Mouse (Mus musculus) MEL (cell line): ENCODE results near the gene Mdga1. TPM values are rescaled to one million over a fixed set of nuclear protein-coding genes. Genes with fewer than 3 reads are reported as not detected.

Experiments used
- DNase-seq: peaks from one replicate; pipeline ENCODE4 v3.0.0; 2011; ENCODE audit warnings: low read depth, low spot score
- H3K27ac ChIP-seq: 2 replicates; pipeline ENCODE4 v1.5.1; 2012; ENCODE audit warnings: low read depth, mild to moderate bottlenecking, control low read depth, low read length, moderate library complexity; ENCODE audit not compliant: control insufficient read depth
- H3K27me3 ChIP-seq, 2 experiments: fragments of 150-350 bp in 1 of 2; sonication (generic) in 1 of 2; 2 replicates each; pipeline ENCODE4 v1.6.1; 2012; ENCODE audit warnings: low read length in 2 of 2, mild to moderate bottlenecking in 2 of 2, improper control_type of control experiment in 1 of 2, moderate library complexity in 1 of 2; ENCODE audit not compliant: insufficient read depth in 2 of 2, control insufficient read depth in 1 of 2
- H3K36me3 ChIP-seq, 2 experiments: 2 replicates each; pipeline ENCODE4 v1.6.1; 2012 to 2014; ENCODE audit warnings: low read length in 2 of 2, improper control_type of control experiment in 1 of 2, inconsistent platforms in 1 of 2, mild to moderate bottlenecking in 1 of 2; ENCODE audit not compliant: insufficient read depth in 2 of 2, control insufficient read depth in 1 of 2
- H3K4me1 ChIP-seq, 2 experiments: fragments of 150-350 bp in 1 of 2; sonication (generic) in 1 of 2; 2 replicates each; pipeline ENCODE4 v1.6.1; 2012; ENCODE audit warnings: low read length in 2 of 2, improper control_type of control experiment in 1 of 2, mild to moderate bottlenecking in 1 of 2; ENCODE audit not compliant: insufficient read depth in 2 of 2, control insufficient read depth in 1 of 2
- H3K4me3 ChIP-seq, 2 experiments: fragments of 150-350 bp in 1 of 2; sonication (generic) in 1 of 2; 2 replicates each; pipeline ENCODE4 v1.5.1; 2012; ENCODE audit warnings: low read depth in 2 of 2, low read length in 2 of 2, mild to moderate bottlenecking in 2 of 2, moderate library complexity in 2 of 2, control low read depth in 1 of 2, improper control_type of control experiment in 1 of 2; ENCODE audit not compliant: control insufficient read depth in 1 of 2, insufficient read depth in 1 of 2
- H3K79me2 ChIP-seq: 2 replicates; pipeline ENCODE4 v1.6.1; 2012; ENCODE audit warnings: mild to moderate bottlenecking, low read length, moderate library complexity; ENCODE audit not compliant: control insufficient read depth, poor library complexity, insufficient read depth
- H3K9ac ChIP-seq: 2 replicates; pipeline ENCODE4 v1.6.1; 2012; ENCODE audit warnings: low read depth, mild to moderate bottlenecking, control low read depth, low read length, moderate library complexity; ENCODE audit not compliant: control insufficient read depth, poor library complexity, severe bottlenecking
- H3K9me3 ChIP-seq: fragments of 150-350 bp; sonication (generic); replicated peaks from 2 replicates; pipeline ENCODE4 v1.6.1; 2012; ENCODE audit warnings: mild to moderate bottlenecking, low read length, improper control_type of control experiment, moderate library complexity; ENCODE audit not compliant: insufficient read depth
- CHD1 ChIP-seq: IDR thresholded peaks from 2 replicates; pipeline ENCODE4 v1.6.1; 2012; ENCODE audit warnings: low read depth, mild to moderate bottlenecking, inconsistent platforms, low read length, improper control_type of control experiment
- CTCF ChIP-seq, 3 experiments: IDR thresholded peaks in 2 of 3; conservative IDR thresholded peaks in 1 of 3; 2 replicates each; pipeline ENCODE4 v1.5.1; 2011 to 2012; ENCODE audit warnings: low read length in 3 of 3, low read depth in 2 of 3, mild to moderate bottlenecking in 2 of 3, improper control_type of control experiment in 1 of 3, inconsistent platforms in 1 of 3, mixed read lengths in 1 of 3, moderate library complexity in 1 of 3; ENCODE audit not compliant: control insufficient read depth in 1 of 3, insufficient read depth in 1 of 3, poor library complexity in 1 of 3, severe bottlenecking in 1 of 3
- E2F4 ChIP-seq: IDR thresholded peaks from 2 replicates; pipeline ENCODE4 v1.6.1; 2011; ENCODE audit warnings: low read depth, low read length, improper control_type of control experiment, borderline replicate concordance
- ELF1 ChIP-seq: IDR thresholded peaks from 2 replicates; pipeline ENCODE4 v1.6.1; 2014; ENCODE audit warnings: low read depth, mild to moderate bottlenecking, inconsistent platforms, low read length, improper control_type of control experiment, moderate library complexity
- EP300 ChIP-seq, 2 experiments: IDR thresholded peaks; 2 replicates each; pipeline ENCODE4 v1.6.1; 2011; ENCODE audit warnings: improper control_type of control experiment in 2 of 2, low read length in 2 of 2, low read depth in 1 of 2, mild to moderate bottlenecking in 1 of 2
- GABPA ChIP-seq: IDR thresholded peaks from 2 replicates; pipeline ENCODE4 v1.6.1; 2012; ENCODE audit warnings: low read depth, mild to moderate bottlenecking, inconsistent platforms, low read length, improper control_type of control experiment, moderate library complexity
- GATA1 ChIP-seq: IDR thresholded peaks from 2 replicates; pipeline ENCODE4 v1.6.1; 2011; ENCODE audit warnings: low read depth, low read length, improper control_type of control experiment
- JUND ChIP-seq: IDR thresholded peaks from 2 replicates; pipeline ENCODE4 v1.6.1; 2011; ENCODE audit warnings: low read depth, mild to moderate bottlenecking, improper control_type of control experiment, low read length
- MAFK ChIP-seq: IDR thresholded peaks from 2 replicates; pipeline ENCODE4 v1.6.1; 2011; ENCODE audit warnings: low read depth, mild to moderate bottlenecking, low read length, improper control_type of control experiment, borderline replicate concordance
- MAZ ChIP-seq: IDR thresholded peaks from 2 replicates; pipeline ENCODE4 v1.6.1; 2012; ENCODE audit warnings: low read depth, mild to moderate bottlenecking, inconsistent platforms, low read length, improper control_type of control experiment
- MEF2A ChIP-seq: IDR thresholded peaks from 2 replicates; pipeline ENCODE4 v1.6.1; 2014; ENCODE audit warnings: low read depth, mild to moderate bottlenecking, inconsistent platforms, low read length, improper control_type of control experiment; ENCODE audit not compliant: poor library complexity, insufficient replicate concordance, severe bottlenecking; ENCODE audit errors: extremely low read depth
- MXI1 ChIP-seq: IDR thresholded peaks from 2 replicates; pipeline ENCODE4 v1.6.1; 2011; ENCODE audit warnings: mild to moderate bottlenecking, low read depth, low read length, improper control_type of control experiment
- MYB ChIP-seq: IDR thresholded peaks from 2 replicates; pipeline ENCODE4 v1.6.1; 2011; ENCODE audit warnings: mild to moderate bottlenecking, low read depth, low read length, improper control_type of control experiment
- MYC ChIP-seq: IDR thresholded peaks from 2 replicates; pipeline ENCODE4 v1.6.1; 2011; ENCODE audit warnings: low read depth, mild to moderate bottlenecking, low read length, improper control_type of control experiment, moderate library complexity
- NELFE ChIP-seq: IDR thresholded peaks from 2 replicates; pipeline ENCODE4 v1.6.1; 2011; ENCODE audit warnings: low read depth, low read length, improper control_type of control experiment
- NRF1 ChIP-seq: IDR thresholded peaks from 2 replicates; pipeline ENCODE4 v1.6.1; 2014; ENCODE audit warnings: low read depth, mild to moderate bottlenecking, inconsistent platforms, low read length, improper control_type of control experiment, moderate library complexity; ENCODE audit not compliant: poor library complexity, insufficient read depth, severe bottlenecking
- POLR2A ChIP-seq, 2 experiments: IDR thresholded peaks; 2 replicates each; pipeline ENCODE4 v1.6.1; 2011 to 2012; ENCODE audit warnings: low read length in 2 of 2, mild to moderate bottlenecking in 2 of 2, control low read depth in 1 of 2, improper control_type of control experiment in 1 of 2, low read depth in 1 of 2, moderate library complexity in 1 of 2; ENCODE audit not compliant: control insufficient read depth in 1 of 2, insufficient read depth in 1 of 2, poor library complexity in 1 of 2
- POLR2AphosphoS5 ChIP-seq: IDR thresholded peaks from 2 replicates; pipeline ENCODE4 v1.6.1; 2012; ENCODE audit warnings: low read depth, borderline replicate concordance, mild to moderate bottlenecking, inconsistent platforms, low read length, moderate library complexity, mixed read lengths
- RAD21 ChIP-seq: IDR thresholded peaks from 2 replicates; pipeline ENCODE4 v1.6.1; 2011; ENCODE audit warnings: mild to moderate bottlenecking, low read depth, low read length, improper control_type of control experiment
- RCOR1 ChIP-seq: IDR thresholded peaks from 2 replicates; pipeline ENCODE4 v1.6.1; 2012; ENCODE audit warnings: low read depth, mild to moderate bottlenecking, inconsistent platforms, low read length, improper control_type of control experiment
- SIN3A ChIP-seq: IDR thresholded peaks from 2 replicates; pipeline ENCODE4 v1.6.1; 2012; ENCODE audit warnings: low read length, improper control_type of control experiment, inconsistent platforms
- SMC3 ChIP-seq: IDR thresholded peaks from 2 replicates; pipeline ENCODE4 v1.6.1; 2011; ENCODE audit warnings: low read depth, low read length, improper control_type of control experiment
- TAL1 ChIP-seq: IDR thresholded peaks from 2 replicates; pipeline ENCODE4 v1.6.1; 2012; ENCODE audit warnings: mild to moderate bottlenecking, inconsistent platforms, low read length, moderate library complexity, mixed read lengths
- TBP ChIP-seq: IDR thresholded peaks from 2 replicates; pipeline ENCODE4 v1.8.0; 2011; ENCODE audit warnings: low read depth, low read length, improper control_type of control experiment
- TCF12 ChIP-seq: IDR thresholded peaks from 2 replicates; pipeline ENCODE4 v1.6.1; 2014; ENCODE audit warnings: low read depth, mild to moderate bottlenecking, inconsistent platforms, low read length, improper control_type of control experiment, moderate library complexity
- UBTF ChIP-seq: IDR thresholded peaks from 2 replicates; pipeline ENCODE4 v1.6.1; 2012; ENCODE audit warnings: low read depth, mild to moderate bottlenecking, inconsistent platforms, low read length, improper control_type of control experiment, moderate library complexity, borderline replicate concordance; ENCODE audit not compliant: insufficient read depth
- USF1 ChIP-seq: IDR thresholded peaks from 2 replicates; pipeline ENCODE4 v1.6.1; 2014; ENCODE audit warnings: low read depth, mild to moderate bottlenecking, inconsistent platforms, low read length, improper control_type of control experiment, moderate library complexity
- USF2 ChIP-seq, 2 experiments: IDR thresholded peaks; 2 replicates each; pipeline ENCODE4 v1.6.1; 2011 to 2012; ENCODE audit warnings: improper control_type of control experiment in 2 of 2, low read length in 2 of 2, borderline replicate concordance in 1 of 2, inconsistent platforms in 1 of 2, low read depth in 1 of 2, mild to moderate bottlenecking in 1 of 2; ENCODE audit not compliant: insufficient read depth in 1 of 2
- ZC3H11A ChIP-seq: IDR thresholded peaks from 2 replicates; pipeline ENCODE4 v1.6.1; 2012; ENCODE audit warnings: low read depth, mild to moderate bottlenecking, inconsistent platforms, low read length, improper control_type of control experiment
- ZKSCAN1 ChIP-seq: IDR thresholded peaks from 2 replicates; pipeline ENCODE4 v1.6.1; 2012; ENCODE audit warnings: low read depth, mild to moderate bottlenecking, inconsistent platforms, low read length, improper control_type of control experiment, moderate library complexity
- ZMIZ1 ChIP-seq: IDR thresholded peaks from 2 replicates; pipeline ENCODE4 v1.6.1; 2012; ENCODE audit warnings: low read depth, mild to moderate bottlenecking, inconsistent platforms, low read length, improper control_type of control experiment, moderate library complexity
- polyA plus RNA-seq, 2 experiments: library from polyadenylated mRNA; stranded (reverse) in 1 of 2; unstranded in 1 of 2; fragments of >175 nt in 1 of 2; fragments of >200 nt in 1 of 2; gene quantifications; 2 replicates each; pipeline versions ENCODE4 v1.2.1 to v1.2.4; 2012; ENCODE audit warnings: low replicate concordance in 2 of 2, low read depth in 1 of 2; ENCODE audit not compliant: insufficient read length in 2 of 2, insufficient read depth in 1 of 2, missing spikeins in 1 of 2
- total RNA-seq: library from RNA; depleted of rRNA; stranded (reverse); fragments of 300-350 nt; gene quantifications from 2 replicates; pipeline ENCODE4 v1.2.3, GENCODE M21; 2012

The Mdga1 gene
- total and polyA plus RNA-seq, 3 experiments: 0.27 to 2.3 TPM; not detected in 1

DNA sequence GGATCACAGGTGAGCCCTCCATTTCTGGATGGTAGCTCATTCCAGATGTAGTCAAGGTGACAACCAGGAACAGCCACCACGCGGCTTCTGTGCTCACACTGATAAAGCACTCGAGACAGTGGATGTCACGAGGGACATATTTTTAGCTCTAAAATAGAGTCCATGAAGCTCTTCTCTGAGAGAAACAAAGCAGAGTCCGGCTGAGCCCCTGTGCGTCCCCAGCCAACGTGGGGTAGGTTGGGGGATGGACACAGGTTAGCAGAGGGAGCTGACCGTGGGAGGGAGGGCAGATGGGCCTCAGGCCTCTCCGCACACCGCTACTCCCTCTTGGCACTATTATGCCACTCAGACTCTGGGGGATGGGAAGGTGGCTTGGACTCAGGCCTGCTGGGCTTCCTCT is 181.3 kb downstream of the Mdga1 start:
- no peak for TF ChIP-seq MEF2A
- TF ChIP-seq MAZ: no peak
- no peak for TF ChIP-seq CTCF (IDR thresholded peaks at IDR 0.05 in 2 of 3, conservative IDR thresholded peaks at IDR 0.05 in 1 of 3; ENCODE audit: control insufficient read depth in 1 of 3, insufficient read depth in 1 of 3, low read depth in 2 of 3, low read length in 3 of 3, poor library complexity in 1 of 3, severe bottlenecking in 1 of 3)
- no peak for TF ChIP-seq USF1
- no peak for TF ChIP-seq TAL1
- no peak for TF ChIP-seq POLR2A (IDR thresholded peaks at IDR 0.05; ENCODE audit: control insufficient read depth in 1 of 2, insufficient read depth in 1 of 2, low read depth in 1 of 2, low read length in 2 of 2, poor library complexity in 1 of 2)
- TF ChIP-seq JUND: no peak
- TF ChIP-seq EP300 (IDR thresholded peaks at IDR 0.05; ENCODE audit: low read depth in 1 of 2, low read length in 2 of 2): no peak
- no peak for TF ChIP-seq MYB
- TF ChIP-seq GABPA: no peak
- no peak for TF ChIP-seq MYC
- no peak for TF ChIP-seq NELFE
- no peak for TF ChIP-seq MXI1
- no peak for TF ChIP-seq NRF1
- TF ChIP-seq E2F4: no peak
- TF ChIP-seq RCOR1: no peak
- TF ChIP-seq, all 39 proteins: peak for 0
- no peaks in the 10 kb centered on the region for H3K36me3 ChIP-seq
- no peaks in the 10 kb centered on the region for H3K4me1 ChIP-seq
- DNase-seq: no peak
- no peak overlapping the region for H3K27ac ChIP-seq
- H3K27me3 ChIP-seq: no peaks in the 10 kb centered on the region
- H3K4me3 ChIP-seq: no peak overlapping the region
- no peaks in the 10 kb centered on the region for H3K79me2 ChIP-seq
- no peak overlapping the region for H3K9ac ChIP-seq
- no peaks in the 10 kb centered on the region for H3K9me3 ChIP-seq

DNA sequence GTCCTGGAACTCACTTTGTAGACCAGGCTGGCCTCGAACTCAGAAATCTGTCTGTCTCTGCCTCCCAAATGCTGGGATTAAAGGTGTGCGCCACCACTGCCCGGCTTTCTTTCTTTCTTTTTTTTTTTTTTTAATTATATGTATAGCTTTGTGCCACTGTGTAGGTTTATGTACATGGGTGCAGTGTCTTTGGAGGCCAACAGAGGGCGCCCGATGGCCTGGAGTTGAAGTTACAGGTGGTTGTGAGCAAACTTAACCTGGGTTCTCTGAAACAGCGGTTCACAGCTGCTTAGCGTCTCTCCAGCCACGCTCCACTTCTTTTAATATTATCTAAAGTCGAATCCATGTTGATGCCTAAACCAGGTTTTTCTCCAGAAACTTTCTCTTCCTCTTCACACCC is 185.1 kb downstream of the Mdga1 start:
- Histone ChIP-seq H3K36me3 (no peaks in the 10 kb centered on the region), H3K4me1 (no peaks in the 10 kb centered on the region), H3K27ac (no peak overlapping the region), H3K27me3 (peaks cover 0 to 3% of the 10 kb centered on the region in 2 experiments; a peak in 1 of 4 replicates), H3K9ac (no peak overlapping the region), H3K4me3 (no peak overlapping the region), H3K9me3 (no peaks in the 10 kb centered on the region), H3K79me2 (no peaks in the 10 kb centered on the region)
- peak; percentile 51 for DNase-seq
- TF ChIP-seq USF1 (no peak), ZMIZ1 (no peak), MAZ (no peak), SMC3 (peak; percentile 55), UBTF (no peak), MAFK (no peak), RAD21 (peak; percentile 43), NRF1 (no peak), POLR2AphosphoS5 (no peak), CHD1 (no peak), CTCF (IDR thresholded peaks at IDR 0.05 in 2 of 3, conservative IDR thresholded peaks at IDR 0.05 in 1 of 3; ENCODE audit: control insufficient read depth in 1 of 3, insufficient read depth in 1 of 3, low read depth in 2 of 3, low read length in 3 of 3, poor library complexity in 1 of 3, severe bottlenecking in 1 of 3) (peak; percentile 51 to 66 (median 55)), USF2 (IDR thresholded peaks at IDR 0.05; ENCODE audit: borderline replicate concordance in 1 of 2, insufficient read depth in 1 of 2, low read depth in 1 of 2, low read length in 2 of 2) (no peak), TCF12 (no peak), SIN3A (no peak), EP300 (IDR thresholded peaks at IDR 0.05; ENCODE audit: low read depth in 1 of 2, low read length in 2 of 2) (no peak), ELF1 (no peak), GATA1 (no peak), MYC (no peak), RCOR1 (no peak), ZKSCAN1 (no peak), ZC3H11A (peak; percentile 13; the same call in 1 of the 2 replicates), TBP (no peak)
